Mouse (Mus musculus) adrenal gland, adult (tissue): ENCODE data around the gene Lpcat1.

Experiments
- DNase-seq, 2 experiments: peaks; one replicate each; pipeline ENCODE4 v3.0.0; 2022 to 2023; ENCODE audit warnings: low spot score in 1 of 2; ENCODE audit not compliant: inconsistent age in 2 of 2

Gene Lpcat1

GRCm38 (mm10) chr13:73446494-73446893 is 20.5 kb upstream of the Lpcat1 start:
- DNase-seq, result no peak

DNA sequence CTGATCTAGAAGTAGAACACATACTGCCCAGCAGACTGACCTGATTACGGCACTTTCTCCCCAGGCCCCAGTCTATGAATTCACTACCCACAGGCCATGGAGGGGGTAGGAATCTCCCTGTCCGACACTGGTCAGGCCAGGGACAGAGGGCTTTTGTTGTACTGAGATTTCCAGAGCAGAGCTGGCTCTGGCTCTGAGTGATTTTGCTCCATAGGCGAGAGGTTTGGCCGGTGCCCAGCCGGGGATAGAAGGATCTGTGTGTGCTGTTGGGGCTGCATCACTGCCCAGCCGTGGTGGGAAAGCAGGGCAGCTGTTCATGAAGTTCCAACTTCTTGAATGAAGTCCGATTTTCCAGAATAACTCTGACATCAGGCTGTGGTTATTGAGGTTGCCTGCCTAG is 20.1 kb upstream of the Lpcat1 start:
- DNase-seq, result no peak

- DNase-seq, result no peak
Observed at GRCm38 (mm10) chr13:73447478-73447877, 19.5 kb upstream of the Lpcat1 start.

GRCm38 (mm10) chr13:73448201-73448600 is 18.8 kb upstream of the Lpcat1 start:
- no peak for DNase-seq

DNA sequence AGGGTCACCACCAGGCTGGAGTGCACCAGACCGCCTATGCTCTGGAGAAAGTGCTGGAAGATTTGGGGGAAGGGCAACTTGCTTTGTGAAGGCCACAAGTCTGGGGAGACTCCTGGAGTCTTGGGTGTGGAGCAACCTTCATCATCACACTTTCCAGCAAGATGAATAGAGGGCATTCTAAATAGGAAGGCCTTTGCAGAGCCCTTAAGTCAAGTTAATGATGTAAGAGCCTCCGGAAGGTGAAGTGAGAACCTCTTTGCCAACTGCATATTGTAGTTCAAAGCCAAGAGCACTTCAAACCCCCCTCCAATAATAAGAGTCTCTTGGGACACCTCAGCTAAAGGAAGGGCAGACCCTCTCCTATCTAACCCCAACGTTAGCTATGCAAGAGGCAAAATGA is 18.3 kb upstream of the Lpcat1 start:
- DNase-seq, result no peak

DNA sequence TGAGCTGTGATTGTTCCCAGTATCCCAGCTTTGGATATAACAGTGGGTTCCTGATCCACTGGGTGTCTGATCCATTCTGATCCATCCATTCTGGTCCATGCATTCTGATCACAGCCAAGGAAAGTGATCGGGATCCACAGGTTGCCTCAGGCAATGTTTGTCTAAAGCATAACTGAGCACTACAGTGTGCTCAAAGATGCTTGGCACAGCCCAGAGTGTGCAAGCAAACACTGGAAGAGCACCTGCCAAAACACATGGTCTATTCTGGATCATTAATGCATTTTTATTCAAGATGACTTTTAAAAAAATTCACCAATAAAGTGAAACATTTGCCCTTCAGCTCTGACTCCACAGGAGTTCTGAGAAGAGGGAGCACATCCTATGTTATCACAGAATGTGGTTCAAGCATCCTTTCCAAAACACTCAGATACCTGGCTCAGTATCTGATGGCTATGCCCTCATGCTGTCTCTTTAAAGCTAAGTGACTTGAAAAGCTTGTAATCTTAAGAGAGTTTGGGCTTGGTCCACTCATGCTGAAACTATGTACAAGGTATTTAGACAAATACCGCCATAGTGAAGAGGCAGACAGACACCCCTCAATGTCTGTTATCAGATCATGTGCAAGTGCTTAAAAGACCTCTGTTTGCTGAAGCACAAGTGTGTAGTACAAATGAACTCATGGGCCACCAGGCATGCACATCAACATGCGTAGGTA is 13.3 kb upstream of the Lpcat1 start:
- no peak for DNase-seq

- DNase-seq, result no peak
Observed at GRCm38 (mm10) chr13:73455328-73455727, 11.7 kb upstream of the Lpcat1 start.

GRCm38 (mm10) chr13:73457301-73457700 is 9.7 kb upstream of the Lpcat1 start:
- no peak for DNase-seq

DNA sequence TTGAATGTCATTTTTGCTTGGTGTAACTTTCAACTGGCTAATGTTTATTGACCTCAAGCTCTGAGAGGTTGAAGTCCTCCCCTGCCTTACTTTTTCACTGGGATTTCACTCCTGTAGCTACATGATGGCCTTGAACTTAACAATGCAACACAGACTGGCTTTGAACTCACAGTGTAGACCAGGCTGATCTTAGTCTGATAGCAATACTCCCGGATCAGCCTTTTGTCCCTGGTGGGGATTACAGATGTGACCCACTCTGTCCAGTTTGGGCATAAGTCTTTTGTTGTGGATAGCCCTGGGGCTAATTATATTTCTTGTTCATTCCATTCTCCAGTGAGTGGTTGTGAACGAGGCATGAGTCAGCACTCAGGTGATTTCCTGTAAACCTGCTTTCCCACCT is 9.3 kb upstream of the Lpcat1 start:
- no peak for DNase-seq

DNA sequence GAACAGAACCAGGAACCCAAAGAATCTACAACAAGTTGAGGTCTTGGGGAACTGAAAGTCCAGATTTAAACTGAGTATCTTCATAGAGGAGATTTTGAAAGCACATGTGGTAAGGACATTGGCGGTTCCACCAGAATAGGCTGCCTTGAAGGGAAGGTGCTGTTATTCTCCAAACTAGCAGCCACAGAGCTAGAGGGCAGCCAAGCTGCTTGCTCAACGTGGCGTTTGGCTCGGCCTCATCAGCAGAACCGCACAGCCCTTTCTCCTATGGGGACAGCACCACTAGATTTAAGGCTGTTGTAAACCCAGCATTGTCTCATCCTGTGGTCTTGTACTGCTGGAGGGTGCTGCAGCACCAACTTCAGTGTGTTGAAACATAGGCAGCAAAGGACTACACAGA is 8.3 kb upstream of the Lpcat1 start:
- no peak for DNase-seq

- DNase-seq, result no peak
Observed at GRCm38 (mm10) chr13:73459189-73459850, 7.7 kb upstream of the Lpcat1 start.

GRCm38 (mm10) chr13:73461551-73461950 is 5.4 kb upstream of the Lpcat1 start:
- no peak for DNase-seq

DNA sequence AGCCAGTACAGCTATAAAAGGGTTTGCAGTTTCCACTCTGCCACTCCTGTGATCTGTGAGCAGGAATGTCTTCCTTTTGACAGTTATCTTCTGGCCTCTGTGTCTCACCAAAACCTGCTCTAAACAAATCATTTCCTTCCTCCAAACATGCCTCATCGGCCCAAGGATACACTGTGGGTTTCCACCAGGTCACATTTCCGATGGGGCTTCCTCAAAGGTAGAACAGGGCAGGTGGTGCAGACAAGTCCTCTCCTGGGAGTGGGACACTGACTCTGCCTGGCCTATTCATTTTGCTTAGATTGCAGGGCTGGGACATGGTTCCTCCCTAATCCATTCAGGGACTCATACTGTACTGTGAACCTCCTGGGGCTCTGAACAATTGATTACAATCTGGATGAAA is 1.8 kb upstream of the Lpcat1 start:
- DNase-seq, result no peak

DNA sequence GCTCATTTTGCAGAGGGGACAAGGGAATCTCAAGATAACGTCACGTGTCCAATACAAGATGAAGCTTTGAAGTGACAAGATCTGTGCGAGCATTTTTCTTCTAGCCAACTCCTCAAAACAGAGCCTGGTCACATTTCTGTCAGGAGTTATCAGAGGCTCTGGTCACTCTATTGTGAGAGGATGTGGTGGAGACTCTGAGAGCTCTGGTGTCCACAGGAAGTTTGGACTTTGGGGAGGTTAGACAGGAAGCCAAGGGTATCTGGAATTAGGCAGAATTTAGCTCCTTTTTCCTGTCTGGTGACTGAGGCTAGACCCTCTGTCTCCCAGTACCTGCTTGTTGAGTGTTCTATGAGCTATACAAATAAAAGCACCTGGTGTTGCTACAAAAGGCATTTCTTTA is 586 bp upstream of the Lpcat1 start:
- peak in 1 of 2 experiments; percentile 42 for DNase-seq

DNA sequence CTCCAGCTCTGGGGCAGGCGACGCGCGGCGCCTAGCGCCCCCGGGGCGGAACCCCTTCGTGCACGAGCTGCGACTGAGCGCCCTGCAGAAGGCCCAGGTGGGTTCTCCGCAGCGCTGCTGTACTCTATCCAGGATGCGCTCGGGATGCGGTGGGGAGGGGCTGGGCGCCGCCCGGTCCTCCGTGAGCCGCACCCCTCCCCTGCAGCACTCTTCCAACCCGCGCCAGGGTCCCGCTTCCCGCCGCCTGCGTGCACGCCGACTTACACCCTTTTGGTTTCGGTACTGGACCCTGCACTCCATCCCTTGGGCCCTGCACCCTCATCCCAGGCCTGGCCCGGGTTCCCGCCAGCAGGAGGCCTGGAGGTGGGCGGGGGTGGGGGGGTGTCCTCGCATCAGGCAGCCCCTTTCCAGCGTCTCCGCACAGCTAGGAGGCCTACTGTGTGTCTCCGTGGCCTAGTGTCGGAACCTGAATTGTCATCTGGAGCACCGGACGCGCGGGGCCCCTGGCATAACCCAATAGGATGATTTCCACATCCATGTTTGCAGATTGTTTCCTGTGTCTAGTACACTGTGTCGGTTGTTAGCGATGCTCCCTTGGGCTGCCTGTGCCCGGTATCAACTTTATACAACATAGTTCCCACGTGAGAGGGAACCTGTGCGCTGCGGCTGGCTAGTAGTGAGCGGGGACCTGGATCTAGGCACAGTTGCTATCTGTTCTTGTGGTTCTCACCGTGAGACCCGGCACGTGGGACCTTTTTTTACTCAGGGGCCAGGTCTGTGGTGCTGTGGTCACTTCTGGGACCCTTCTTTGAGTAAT is 632 bp downstream of the Lpcat1 start:
- DNase-seq, result peak; percentile 53 to 76

- no peak for DNase-seq
Observed at GRCm38 (mm10) chr13:73468834-73469233, 1.8 kb downstream of the Lpcat1 start.

DNA sequence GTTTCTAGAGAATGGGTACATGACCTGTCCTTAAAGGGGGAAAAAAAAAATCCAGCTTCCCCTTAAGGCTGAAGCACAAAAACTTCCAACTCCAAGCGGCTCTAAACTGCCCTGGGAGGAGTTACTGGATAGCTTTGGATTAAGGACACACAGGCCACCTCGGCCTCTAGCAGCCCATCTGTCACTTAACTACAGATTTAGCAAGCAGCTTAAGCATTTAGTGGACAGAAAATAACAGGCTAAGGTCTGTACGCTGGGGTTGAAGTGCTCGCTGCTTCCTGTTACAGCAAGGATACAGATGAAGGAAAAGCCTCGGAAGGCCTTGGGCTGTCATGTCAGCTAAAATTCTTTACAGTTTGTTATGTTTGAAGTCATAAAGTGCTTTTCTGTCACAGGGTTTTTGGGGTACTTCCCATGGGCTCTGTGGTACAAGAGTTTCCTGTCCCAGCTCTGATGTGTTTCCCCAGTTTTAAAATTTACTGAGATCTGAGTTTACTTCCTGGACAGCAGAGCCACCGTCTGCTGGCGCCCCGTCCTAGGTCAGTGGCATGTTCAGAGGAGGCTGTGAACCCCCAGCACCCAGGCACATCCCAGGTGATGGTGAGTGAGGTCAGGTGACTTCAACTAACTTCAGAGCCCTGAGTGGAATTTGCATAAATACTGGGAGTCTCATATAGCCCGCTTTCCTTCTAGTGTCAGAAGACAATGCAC is 2.4 kb downstream of the Lpcat1 start:
- no peak for DNase-seq

- DNase-seq, result no peak
Observed at GRCm38 (mm10) chr13:73472481-73472880, 5.5 kb downstream of the Lpcat1 start.

DNA sequence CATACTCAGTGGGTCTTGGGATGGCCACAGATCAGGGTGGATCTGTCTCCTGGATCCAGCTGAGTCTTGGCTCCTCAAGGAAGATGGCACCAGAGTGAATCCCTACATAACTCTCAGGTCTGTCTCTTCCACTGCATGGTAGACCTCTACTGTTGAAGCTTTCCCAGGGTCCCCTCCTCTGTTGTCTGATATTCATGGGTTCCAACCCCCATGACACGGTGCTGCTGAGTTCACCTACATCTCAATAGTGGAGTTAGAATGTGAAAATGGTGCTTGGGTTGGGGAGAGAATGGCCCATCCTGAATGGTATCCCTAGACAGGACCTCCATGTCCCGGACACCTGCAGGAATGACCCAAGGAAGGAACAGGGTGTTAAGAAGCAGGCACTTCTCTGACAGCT is 6.7 kb downstream of the Lpcat1 start:
- DNase-seq, result no peak

- no peak for DNase-seq
Observed at GRCm38 (mm10) chr13:73474163-73474562, 7.2 kb downstream of the Lpcat1 start.
